Mouse (Mus musculus): ENCODE data around the gene 4930595D18Rik. TPM values are rescaled to one million over a fixed set of nuclear protein-coding genes. Genes with fewer than 3 reads are reported as not detected.

4930595D18Rik gene
- polyA plus RNA-seq, 1 experiment from 2014 or later, result not detected

- Histone ChIP-seq H3K9me3 (no peaks in the 10 kb centered on the region), H3K4me1 (peaks cover 33% of the 10 kb centered on the region), H3K9ac (no peak overlapping the region), H3K27ac (no peak overlapping the region), H3K36me3 (no peaks in the 10 kb centered on the region), H3K4me2 (replicated peaks) (no peak overlapping the region), H3K27me3 (peaks cover 11% of the 10 kb centered on the region), H3K4me3 (no peak overlapping the region)
- no peak for ATAC-seq (ENCODE audit: low FRiP score, low read depth)
- 6% methylated on average over 6 of the region's 6 CpGs for WGBS
These were observed 34.1 kb downstream of the 4930595D18Rik start for GRCm38 (mm10) chr12:111150236-111150596.

- no peaks in the 10 kb centered on the region for H3K36me3 ChIP-seq
- 63% methylated on average over 17 of the region's 17 CpGs for WGBS
- H3K27me3 ChIP-seq, result peaks cover 7% of the 10 kb centered on the region
- peaks cover 36% of the 10 kb centered on the region for H3K4me1 ChIP-seq
- no peak for ATAC-seq (ENCODE audit: low FRiP score, low read depth)
- no peak overlapping the region for H3K4me2 ChIP-seq (replicated peaks)
- H3K9me3 ChIP-seq, result no peaks in the 10 kb centered on the region
- no peak overlapping the region for H3K9ac ChIP-seq
- no peak overlapping the region for H3K27ac ChIP-seq
- H3K4me3 ChIP-seq, result no peak overlapping the region
These were observed 34.6 kb downstream of the 4930595D18Rik start for GRCm38 (mm10) chr12:111149495-111150235.

GRCm38 (mm10) chr12:111145269-111145668, 39.0 kb downstream of the 4930595D18Rik start:
- Histone ChIP-seq H3K9ac (no peak overlapping the region), H3K4me3 (no peak overlapping the region), H3K36me3 (no peaks in the 10 kb centered on the region), H3K27ac (no peak overlapping the region), H3K9me3 (no peaks in the 10 kb centered on the region), H3K4me2 (replicated peaks) (no peak overlapping the region), H3K27me3 (peaks cover 7% of the 10 kb centered on the region), H3K4me1 (peaks cover 34% of the 10 kb centered on the region)
- no peak for ATAC-seq (ENCODE audit: low FRiP score, low read depth)
- 44% methylated on average over 9 of the region's 9 CpGs for WGBS

- ATAC-seq (ENCODE audit: low FRiP score, low read depth), result no peak
- Histone ChIP-seq H3K27me3 (peaks cover 6% of the 10 kb centered on the region), H3K27ac (no peak overlapping the region), H3K9me3 (no peaks in the 10 kb centered on the region), H3K4me3 (no peak overlapping the region), H3K4me1 (peaks cover 27% of the 10 kb centered on the region), H3K36me3 (no peaks in the 10 kb centered on the region), H3K4me2 (replicated peaks) (no peak overlapping the region), H3K9ac (no peak overlapping the region)
- WGBS, result 94% methylated on average over 2 of the region's 2 CpGs
These were observed 39.7 kb downstream of the 4930595D18Rik start for GRCm38 (mm10) chr12:111144598-111144997.

- Histone ChIP-seq H3K27ac (peak overlapping the region; percentile 61; the same call in 1 of the 2 replicates), H3K4me1 (peaks cover 27% of the 10 kb centered on the region)
- WGBS, result 68% methylated on average over 16 of the region's 16 CpGs
These were observed 40.7 kb downstream of the 4930595D18Rik start for GRCm38 (mm10) chr12:111143509-111144063.

GRCm38 (mm10) chr12:111143005-111143508, 41.2 kb downstream of the 4930595D18Rik start:
- Histone ChIP-seq H3K4me3 (no peak overlapping the region), H3K4me2 (replicated peaks) (peak overlapping the region; percentile 21), H3K9ac (no peak overlapping the region), H3K9me3 (no peaks in the 10 kb centered on the region), H3K27ac (peak overlapping the region; percentile 61; the same call in 1 of the 2 replicates), H3K4me1 (peaks cover 27% of the 10 kb centered on the region), H3K27me3 (no peaks in the 10 kb centered on the region; the same call in 1 of the 2 replicates), H3K36me3 (no peaks in the 10 kb centered on the region)
- ATAC-seq (ENCODE audit: low FRiP score, low read depth), result no peak
- WGBS, result 23% methylated on average over 12 of the region's 12 CpGs

More at GRCm38 (mm10) chr12:111143509-111144063, 40.7 kb downstream of the 4930595D18Rik start:
- no peak overlapping the region for H3K9ac ChIP-seq
- peak overlapping the region; percentile 21 for H3K4me2 ChIP-seq (replicated peaks)
- H3K36me3 ChIP-seq, result no peaks in the 10 kb centered on the region
- no peak overlapping the region for H3K4me3 ChIP-seq
- no peaks in the 10 kb centered on the region for H3K9me3 ChIP-seq
- no peaks in the 10 kb centered on the region; the same call in 1 of the 2 replicates for H3K27me3 ChIP-seq
- ATAC-seq (ENCODE audit: low FRiP score, low read depth), result peak; percentile 52; the same call in 1 of the 2 replicates

GRCm38 (mm10) chr12:111137079-111137478, 47.2 kb downstream of the 4930595D18Rik start:
- no peak overlapping the region for H3K4me3 ChIP-seq
- H3K27ac ChIP-seq, result no peak overlapping the region
- H3K4me1 ChIP-seq, result peaks cover 9% of the 10 kb centered on the region; the same call in 1 of the 2 replicates
- no peaks in the 10 kb centered on the region for H3K36me3 ChIP-seq
- H3K9me3 ChIP-seq, result no peaks in the 10 kb centered on the region
- no peak for ATAC-seq (ENCODE audit: low FRiP score, low read depth)
- no peak overlapping the region for H3K9ac ChIP-seq
- WGBS, result 60% methylated on average over 2 of the region's 2 CpGs
- H3K4me2 ChIP-seq (replicated peaks), result no peak overlapping the region
- no peaks in the 10 kb centered on the region for H3K27me3 ChIP-seq

GRCm38 (mm10) chr12:111135953-111136352, 48.3 kb downstream of the 4930595D18Rik start:
- no peak overlapping the region for H3K4me2 ChIP-seq (replicated peaks)
- no peak overlapping the region for H3K9ac ChIP-seq
- no peak overlapping the region for H3K27ac ChIP-seq
- no peaks in the 10 kb centered on the region for H3K9me3 ChIP-seq
- H3K27me3 ChIP-seq, result no peaks in the 10 kb centered on the region
- H3K4me1 ChIP-seq, result peaks cover 9% of the 10 kb centered on the region; the same call in 1 of the 2 replicates
- H3K36me3 ChIP-seq, result no peaks in the 10 kb centered on the region
- no peak overlapping the region for H3K4me3 ChIP-seq
- ATAC-seq (ENCODE audit: low FRiP score, low read depth), result peak; percentile 51; the same call in 1 of the 2 replicates
- WGBS, result 59% methylated on average over 3 of the region's 3 CpGs

GRCm38 (mm10) chr12:111134791-111135733, 49.2 kb downstream of the 4930595D18Rik start:
- Histone ChIP-seq H3K9me3 (no peaks in the 10 kb centered on the region), H3K27ac (peak overlapping the region; percentile 39; the same call in 1 of the 2 replicates), H3K27me3 (no peaks in the 10 kb centered on the region), H3K4me2 (replicated peaks) (no peak overlapping the region), H3K4me1 (peaks cover 9% of the 10 kb centered on the region; the same call in 1 of the 2 replicates), H3K9ac (no peak overlapping the region; the same call in 1 of the 2 replicates), H3K36me3 (no peaks in the 10 kb centered on the region), H3K4me3 (no peak overlapping the region)
- 64% methylated on average over 19 of the region's 19 CpGs for WGBS
- no peak for ATAC-seq (ENCODE audit: low FRiP score, low read depth)

- no peak for ATAC-seq (ENCODE audit: low FRiP score, low read depth)
- Histone ChIP-seq H3K27ac (no peak overlapping the region), H3K9ac (no peak overlapping the region), H3K36me3 (no peaks in the 10 kb centered on the region), H3K4me1 (peaks cover 9% of the 10 kb centered on the region; the same call in 1 of the 2 replicates), H3K4me3 (no peak overlapping the region), H3K4me2 (replicated peaks) (no peak overlapping the region), H3K27me3 (no peaks in the 10 kb centered on the region), H3K9me3 (no peaks in the 10 kb centered on the region)
- 87% methylated on average over 7 of the region's 7 CpGs for WGBS
These were observed 50.1 kb downstream of the 4930595D18Rik start for GRCm38 (mm10) chr12:111134169-111134568.

GRCm38 (mm10) chr12:111125666-111126065, 58.6 kb downstream of the 4930595D18Rik start:
- no peak overlapping the region for H3K9ac ChIP-seq
- no peaks in the 10 kb centered on the region for H3K4me1 ChIP-seq
- no peak overlapping the region for H3K4me3 ChIP-seq
- 82% methylated on average over 6 of the region's 6 CpGs for WGBS
- H3K9me3 ChIP-seq, result 0 out of 2 replicates have a peak, but pooled peaks cover 6% of the 10 kb centered on the region
- no peak overlapping the region for H3K4me2 ChIP-seq (replicated peaks)
- peaks cover 20% of the 10 kb centered on the region; the same call in 1 of the 2 replicates for H3K36me3 ChIP-seq
- no peaks in the 10 kb centered on the region for H3K27me3 ChIP-seq
- H3K27ac ChIP-seq, result no peak overlapping the region
- no peak for ATAC-seq (ENCODE audit: low FRiP score, low read depth)
